Mouse (Mus musculus) ES-E14 (cell line): Measurements from ENCODE around the gene Mtf2. TPM values are rescaled to one million over a fixed set of nuclear protein-coding genes. Genes with fewer than 3 reads are reported as not detected.
A peak's percentile ranks its signal among the peaks of the same experiment; 100 is the strongest.

ENCODE experiments used
- DNase-seq: peaks from one replicate; pipeline ENCODE4 v3.0.0-alpha.2; 2013; ENCODE audit warnings: low read depth, low spot score
- H3K27ac ChIP-seq: 2 replicates; pipeline ENCODE4 v1.5.1; 2012; ENCODE audit warnings: low read depth, mild to moderate bottlenecking, low read length, moderate library complexity, mixed read lengths; ENCODE audit not compliant: poor library complexity, insufficient read depth, severe bottlenecking
- H3K36me3 ChIP-seq: 2 replicates; pipeline ENCODE4 v1.6.1; 2012; ENCODE audit warnings: mild to moderate bottlenecking, low read length, moderate library complexity, mixed read lengths; ENCODE audit not compliant: control insufficient read depth, poor library complexity, insufficient read depth, severe bottlenecking
- H3K4me1 ChIP-seq, 2 experiments: fragments of 150-350 bp in 1 of 2; sonication (generic) in 1 of 2; 2 replicates each; pipeline ENCODE4 v1.6.1; 2012; ENCODE audit warnings: low read length in 2 of 2, mild to moderate bottlenecking in 1 of 2, mixed read lengths in 1 of 2; ENCODE audit not compliant: control insufficient read depth in 2 of 2, insufficient read depth in 2 of 2, poor library complexity in 1 of 2
- H3K4me3 ChIP-seq, 2 experiments: fragments of 150-350 bp in 1 of 2; sonication (generic) in 1 of 2; 2 replicates each; pipeline ENCODE4 v1.5.1; 2012; ENCODE audit warnings: low read length in 2 of 2, low read depth in 1 of 2, mild to moderate bottlenecking in 1 of 2, mixed read lengths in 1 of 2; ENCODE audit not compliant: insufficient read depth in 1 of 2, poor library complexity in 1 of 2, severe bottlenecking in 1 of 2
- H3K9ac ChIP-seq: 2 replicates; pipeline ENCODE4 v1.6.1; 2012; ENCODE audit warnings: low read depth, mild to moderate bottlenecking, low read length, mixed read lengths; ENCODE audit not compliant: poor library complexity, insufficient read depth, severe bottlenecking
- H3K9me3 ChIP-seq: fragments of 150-350 bp; sonication (generic); 2 replicates; pipeline ENCODE4 v1.6.1; 2012; ENCODE audit warnings: low read depth, mild to moderate bottlenecking, low read length; ENCODE audit not compliant: control insufficient read depth, insufficient read depth
- CHD2 ChIP-seq: IDR thresholded peaks from 2 replicates; pipeline ENCODE4 v1.6.1; 2014; ENCODE audit warnings: mild to moderate bottlenecking, low read depth, low read length, inconsistent platforms
- HCFC1 ChIP-seq: IDR thresholded peaks from 2 replicates; pipeline ENCODE4 v1.6.1; 2012; ENCODE audit warnings: low read length, inconsistent platforms, borderline replicate concordance; ENCODE audit not compliant: insufficient read depth
- MAFK ChIP-seq: IDR thresholded peaks from 2 replicates; pipeline ENCODE4 v1.6.1; 2014; ENCODE audit warnings: mild to moderate bottlenecking, low read depth, low read length, inconsistent platforms; ENCODE audit not compliant: insufficient read depth
- ZC3H11A ChIP-seq: IDR thresholded peaks from 2 replicates; pipeline ENCODE4 v1.6.1; 2012; ENCODE audit warnings: low read depth, mild to moderate bottlenecking, inconsistent platforms, low read length, borderline replicate concordance
- ZNF384 ChIP-seq: IDR thresholded peaks from 2 replicates; pipeline ENCODE4 v1.6.1; 2012; ENCODE audit warnings: low read depth, low read length, inconsistent platforms
- in situ Hi-C, 2 experiments: fragments of 600-800 bp; cut with MboI; formaldehyde crosslinking; loops; one replicate each; pipeline ENCODE4 v1.15.1; 2025; ENCODE audit warnings: low sequenced_read_pairs in 2 of 2, inconsistent platforms in 1 of 2; ENCODE audit not compliant: unreplicated experiment in 2 of 2
- total RNA-seq: library from RNA; depleted of rRNA; stranded (reverse); fragments of 300-350 nt; gene quantifications from 2 replicates; pipeline ENCODE4 v1.2.3, GENCODE M21; 2012

Gene Mtf2
- total RNA-seq, 1 experiment, result 242 TPM

GRCm38 (mm10) chr5:108109346-108109745 lies 43.9 kb downstream of the Mtf2 start:
- H3K27ac ChIP-seq, result no peak overlapping the region
- peaks cover 0 to 5% of the 10 kb centered on the region in 2 experiments; a peak in 1 of 4 replicates for H3K4me1 ChIP-seq
- H3K4me3 ChIP-seq, result no peak overlapping the region
- in situ Hi-C loops, result no loop called here
- DNase-seq, result no peak
- H3K36me3 ChIP-seq, result peaks cover 14% of the 10 kb centered on the region
- no peak overlapping the region for H3K9ac ChIP-seq
- TF ChIP-seq HCFC1, result no peak
- TF ChIP-seq ZC3H11A, result no peak
- no peak for TF ChIP-seq CHD2
- TF ChIP-seq ZNF384, result no peak
- TF ChIP-seq MAFK, result no peak
- no peaks in the 10 kb centered on the region for H3K9me3 ChIP-seq

GRCm38 (mm10) chr5:108117693-108118092 lies 52.2 kb downstream of the Mtf2 start:
- no peaks in the 10 kb centered on the region for H3K36me3 ChIP-seq

GRCm38 (mm10) chr5:108120221-108120900 lies 54.9 kb downstream of the Mtf2 start:
- in situ Hi-C loops, result no loop called here
- H3K4me1 ChIP-seq, result 0 out of 4 replicates have a peak, but pooled peaks cover 0 to 2% of the 10 kb centered on the region in 2 experiments
- no peak for TF ChIP-seq HCFC1
- TF ChIP-seq CHD2, result no peak
- TF ChIP-seq ZNF384, result no peak
- TF ChIP-seq MAFK, result no peak
- TF ChIP-seq ZC3H11A, result no peak
- no peak overlapping the region for H3K4me3 ChIP-seq
- H3K36me3 ChIP-seq, result no peaks in the 10 kb centered on the region
- peak overlapping the region; percentile 23; the same call in 1 of the 2 replicates for H3K27ac ChIP-seq
- peak overlapping the region; percentile 41 for H3K9ac ChIP-seq
- peak; percentile 43 for DNase-seq
- no peaks in the 10 kb centered on the region for H3K9me3 ChIP-seq

More at GRCm38 (mm10) chr5:108117693-108118092, 52.2 kb downstream of the Mtf2 start:
- in situ Hi-C loops, result no loop called here
- Histone ChIP-seq H3K27ac (no peak overlapping the region), H3K9me3 (no peaks in the 10 kb centered on the region), H3K4me3 (no peak overlapping the region), H3K4me1 (0 out of 4 replicates have a peak, but pooled peaks cover 0 to 2% of the 10 kb centered on the region in 2 experiments), H3K9ac (no peak overlapping the region)
- TF ChIP-seq HCFC1 (no peak), ZNF384 (no peak), ZC3H11A (no peak), CHD2 (no peak), MAFK (no peak)
- DNase-seq, result no peak

- peaks cover 0 to 7% of the 10 kb centered on the region in 2 experiments; a peak in 1 of 4 replicates for H3K4me1 ChIP-seq
- no peaks in the 10 kb centered on the region for H3K9me3 ChIP-seq
- H3K36me3 ChIP-seq, result no peaks in the 10 kb centered on the region
- TF ChIP-seq ZC3H11A (no peak), HCFC1 (no peak), CHD2 (no peak), ZNF384 (no peak), MAFK (no peak)
- H3K4me3 ChIP-seq, result peak overlapping the region; percentile 75 to 97
- H3K9ac ChIP-seq, result peak overlapping the region; percentile 81
- peak overlapping the region; percentile 27 for H3K27ac ChIP-seq
- in situ Hi-C loops, result no loop called here
- peak; percentile 47 for DNase-seq
These were observed 66.5 kb downstream of the Mtf2 start for GRCm38 (mm10) chr5:108131849-108132440.
